Mouse (Mus musculus) lung, adult 2 months (tissue): ENCODE measurements around the gene Zcchc4.

Experiments used
- CTCF ChIP-seq: fragments of 200-500 bp; IDR thresholded peaks from 2 replicates; pipeline ENCODE4 v1.5.1; 2011; ENCODE audit warnings: mild to moderate bottlenecking, low read length, control low read depth; ENCODE audit not compliant: insufficient read depth
- POLR2A ChIP-seq: fragments of 200-500 bp; IDR thresholded peaks from 2 replicates; pipeline ENCODE4 v1.6.1; 2011; ENCODE audit warnings: low read depth, mild to moderate bottlenecking, control low read depth, low read length, borderline replicate concordance; ENCODE audit errors: extremely low read depth

- TF ChIP-seq POLR2A: no peak
- TF ChIP-seq CTCF: peak; percentile 13; the same call in 1 of the 2 replicates
These were observed 46.5 kb downstream of the Zcchc4 start for GRCm38 (mm10) chr5:52821691-52822090.
